Mouse (Mus musculus): Measurements from ENCODE around the gene Ccnd3. TPM values are rescaled to one million over a fixed set of nuclear protein-coding genes. Genes with fewer than 3 reads are reported as not detected.

Ccnd3 gene
- polyA plus RNA-seq, 1 experiment from 2014 or later, result 180 TPM

DNA sequence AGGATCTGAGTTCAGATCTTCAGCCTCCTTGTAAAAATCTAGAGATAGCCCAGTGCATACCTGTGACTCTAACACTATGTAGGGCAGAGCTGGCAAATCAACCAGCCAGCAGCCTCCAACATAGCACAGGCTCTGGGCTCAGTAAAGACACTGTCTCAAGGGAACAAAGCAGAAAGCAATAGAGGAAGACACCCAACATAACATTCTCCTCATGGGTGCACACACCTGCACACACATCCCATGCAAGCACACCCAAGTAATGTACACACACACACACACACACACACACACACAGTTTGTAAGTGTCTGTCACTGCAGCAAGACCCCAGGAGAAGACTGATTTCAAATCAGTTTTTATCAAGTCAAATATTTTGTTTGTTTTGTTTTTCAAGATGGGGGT lies 48.1 kb downstream of the Ccnd3 start:
- no peaks in the 10 kb centered on the region for H3K27me3 ChIP-seq (replicated peaks; ENCODE audit: control insufficient read depth, insufficient read depth, low read length)
- no peaks in the 10 kb centered on the region for H3K36me3 ChIP-seq (ENCODE audit: control insufficient read depth, insufficient read depth)
- no peak overlapping the region for H3K9ac ChIP-seq (ENCODE audit: low read depth, low read length)
- no peak overlapping the region for H3K4me2 ChIP-seq (replicated peaks; ENCODE audit: low read depth)
- no peaks in the 10 kb centered on the region for H3K4me1 ChIP-seq (replicated peaks; ENCODE audit: control insufficient read depth, insufficient read depth, low read length)
- no peak for TF ChIP-seq CTCF (IDR thresholded peaks at IDR 0.05; ENCODE audit: low read depth)
- no peaks in the 10 kb centered on the region for H3K9me3 ChIP-seq (ENCODE audit: control insufficient read depth)
- no peak for ATAC-seq
- no peak overlapping the region for H3K27ac ChIP-seq (ENCODE audit: low read depth, low read length)
- H3K4me3 ChIP-seq (ENCODE audit: low read depth, low read length), result no peak overlapping the region

DNA sequence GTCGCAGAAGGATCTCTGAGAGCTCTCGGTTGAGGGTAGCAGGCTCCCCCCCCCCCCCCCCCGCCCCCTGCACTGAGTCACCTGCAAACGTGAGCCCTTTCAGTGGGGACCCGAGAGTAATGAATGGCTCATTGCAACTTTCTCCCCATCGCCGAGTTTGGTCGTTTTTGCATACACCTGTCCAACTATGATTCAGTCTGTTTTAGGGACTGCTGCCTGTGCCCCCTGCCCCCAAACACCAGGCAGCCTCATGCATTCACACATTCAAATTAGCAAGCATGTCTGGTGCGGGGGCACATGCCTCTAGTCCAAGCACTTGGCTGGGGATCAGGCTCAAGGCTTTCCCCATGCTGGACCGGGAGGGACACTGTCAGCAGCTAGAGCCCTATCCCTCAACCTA lies 49.8 kb downstream of the Ccnd3 start:
- 76% methylated on average over 9 of the region's 10 CpGs for WGBS
- no peaks in the 10 kb centered on the region for H3K9me3 ChIP-seq (ENCODE audit: control insufficient read depth)
- no peak for TF ChIP-seq CTCF (IDR thresholded peaks at IDR 0.05; ENCODE audit: low read depth)
- no peaks in the 10 kb centered on the region for H3K27me3 ChIP-seq (replicated peaks; ENCODE audit: control insufficient read depth, insufficient read depth, low read length)
- no peaks in the 10 kb centered on the region for H3K4me1 ChIP-seq (replicated peaks; ENCODE audit: control insufficient read depth, insufficient read depth, low read length)
- H3K4me3 ChIP-seq (ENCODE audit: low read depth, low read length), result no peak overlapping the region
- no peaks in the 10 kb centered on the region for H3K36me3 ChIP-seq (ENCODE audit: control insufficient read depth, insufficient read depth)
- no peak overlapping the region for H3K9ac ChIP-seq (ENCODE audit: low read depth, low read length)
- no peak overlapping the region for H3K4me2 ChIP-seq (replicated peaks; ENCODE audit: low read depth)
- H3K27ac ChIP-seq (ENCODE audit: low read depth, low read length), result no peak overlapping the region
- ATAC-seq, result no peak

GRCm38 (mm10) chr17:47557179-47557578 lies 52.3 kb downstream of the Ccnd3 start:
- no peaks in the 10 kb centered on the region for H3K4me1 ChIP-seq (replicated peaks; ENCODE audit: control insufficient read depth, insufficient read depth, low read length)
- no peak overlapping the region for H3K4me2 ChIP-seq (replicated peaks; ENCODE audit: low read depth)
- ATAC-seq, result no peak
- no peak overlapping the region for H3K9ac ChIP-seq (ENCODE audit: low read depth, low read length)
- no peaks in the 10 kb centered on the region for H3K36me3 ChIP-seq (ENCODE audit: control insufficient read depth, insufficient read depth)
- no peaks in the 10 kb centered on the region for H3K27me3 ChIP-seq (replicated peaks; ENCODE audit: control insufficient read depth, insufficient read depth, low read length)
- TF ChIP-seq CTCF (IDR thresholded peaks at IDR 0.05; ENCODE audit: low read depth), result no peak
- H3K4me3 ChIP-seq (ENCODE audit: low read depth, low read length), result no peak overlapping the region
- no peak overlapping the region for H3K27ac ChIP-seq (ENCODE audit: low read depth, low read length)
- no peaks in the 10 kb centered on the region for H3K9me3 ChIP-seq (ENCODE audit: control insufficient read depth)
- WGBS, result 63% methylated on average over 2 of the region's 3 CpGs

DNA sequence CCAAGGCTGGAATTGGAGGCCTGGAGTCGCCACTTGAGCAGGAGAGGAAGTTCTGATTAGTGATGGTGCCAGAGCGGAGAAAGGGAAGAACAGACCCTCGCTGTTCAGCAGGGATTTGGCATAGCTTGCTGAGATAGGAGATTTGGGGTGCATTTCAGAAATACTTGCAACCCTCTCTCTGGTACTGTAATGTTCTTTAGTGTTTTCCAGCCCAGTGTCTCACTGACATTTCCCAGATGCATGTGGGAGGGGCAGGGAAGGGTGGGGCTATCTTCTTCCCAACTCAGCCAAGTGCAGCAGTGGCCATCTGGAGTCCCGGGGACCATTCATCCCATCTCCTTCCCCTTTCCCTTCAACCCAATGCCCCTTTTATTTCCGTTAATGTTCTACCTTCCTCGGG lies 54.9 kb downstream of the Ccnd3 start:
- Histone ChIP-seq H3K27ac (ENCODE audit: low read depth, low read length) (no peak overlapping the region), H3K36me3 (ENCODE audit: control insufficient read depth, insufficient read depth) (no peaks in the 10 kb centered on the region), H3K4me1 (replicated peaks; ENCODE audit: control insufficient read depth, insufficient read depth, low read length) (no peaks in the 10 kb centered on the region), H3K27me3 (replicated peaks; ENCODE audit: control insufficient read depth, insufficient read depth, low read length) (no peaks in the 10 kb centered on the region), H3K9me3 (ENCODE audit: control insufficient read depth) (no peaks in the 10 kb centered on the region), H3K9ac (ENCODE audit: low read depth, low read length) (no peak overlapping the region), H3K4me3 (ENCODE audit: low read depth, low read length) (no peak overlapping the region), H3K4me2 (replicated peaks; ENCODE audit: low read depth) (no peak overlapping the region)
- 54% methylated on average over 6 of the region's 6 CpGs for WGBS
- TF ChIP-seq CTCF (IDR thresholded peaks at IDR 0.05; ENCODE audit: low read depth), result no peak
- ATAC-seq, result no peak

GRCm38 (mm10) chr17:47562875-47563274 lies 58.0 kb downstream of the Ccnd3 start:
- Histone ChIP-seq H3K4me1 (replicated peaks; ENCODE audit: control insufficient read depth, insufficient read depth, low read length) (no peaks in the 10 kb centered on the region), H3K27ac (ENCODE audit: low read depth, low read length) (no peak overlapping the region), H3K9me3 (ENCODE audit: control insufficient read depth) (no peaks in the 10 kb centered on the region), H3K36me3 (ENCODE audit: control insufficient read depth, insufficient read depth) (no peaks in the 10 kb centered on the region), H3K4me3 (ENCODE audit: low read depth, low read length) (no peak overlapping the region), H3K4me2 (replicated peaks; ENCODE audit: low read depth) (no peak overlapping the region), H3K9ac (ENCODE audit: low read depth, low read length) (no peak overlapping the region), H3K27me3 (replicated peaks; ENCODE audit: control insufficient read depth, insufficient read depth, low read length) (no peaks in the 10 kb centered on the region)
- no peak for ATAC-seq
- TF ChIP-seq CTCF (IDR thresholded peaks at IDR 0.05; ENCODE audit: low read depth), result no peak
- WGBS, result 79% methylated on average over 6 of the region's 6 CpGs

GRCm38 (mm10) chr17:47564612-47565011 lies 59.8 kb downstream of the Ccnd3 start:
- no peaks in the 10 kb centered on the region for H3K27me3 ChIP-seq (replicated peaks; ENCODE audit: control insufficient read depth, insufficient read depth, low read length)
- no peak overlapping the region for H3K4me3 ChIP-seq (ENCODE audit: low read depth, low read length)
- WGBS, result 75% methylated on average over 5 of the region's 5 CpGs
- no peak overlapping the region for H3K27ac ChIP-seq (ENCODE audit: low read depth, low read length)
- H3K4me2 ChIP-seq (replicated peaks; ENCODE audit: low read depth), result no peak overlapping the region
- TF ChIP-seq CTCF (IDR thresholded peaks at IDR 0.05; ENCODE audit: low read depth), result no peak
- ATAC-seq, result no peak
- no peaks in the 10 kb centered on the region for H3K36me3 ChIP-seq (ENCODE audit: control insufficient read depth, insufficient read depth)
- H3K9ac ChIP-seq (ENCODE audit: low read depth, low read length), result no peak overlapping the region
- H3K9me3 ChIP-seq (ENCODE audit: control insufficient read depth), result no peaks in the 10 kb centered on the region
- no peaks in the 10 kb centered on the region for H3K4me1 ChIP-seq (replicated peaks; ENCODE audit: control insufficient read depth, insufficient read depth, low read length)

DNA sequence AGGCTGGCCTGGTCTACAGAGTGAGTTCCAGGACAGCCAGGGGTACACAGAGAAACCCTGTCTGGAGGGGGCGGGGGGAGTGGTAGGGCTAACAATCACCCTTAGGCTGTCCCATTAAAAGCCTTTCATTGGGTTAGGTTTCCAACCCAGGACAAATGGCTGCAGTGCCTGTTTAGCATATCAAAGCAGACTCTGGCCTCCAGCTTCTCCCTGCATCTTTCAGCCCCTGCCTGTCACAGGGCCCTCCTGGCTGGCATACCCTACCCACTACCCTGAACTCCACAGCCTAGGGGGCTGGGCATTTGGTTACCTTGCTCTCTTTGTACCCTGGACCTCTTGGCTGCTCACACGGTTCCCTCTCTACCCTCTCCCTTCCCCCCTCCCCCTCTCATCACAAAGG lies 61.3 kb downstream of the Ccnd3 start:
- no peaks in the 10 kb centered on the region for H3K27me3 ChIP-seq (replicated peaks; ENCODE audit: control insufficient read depth, insufficient read depth, low read length)
- no peak overlapping the region for H3K4me3 ChIP-seq (ENCODE audit: low read depth, low read length)
- no peak for TF ChIP-seq CTCF (IDR thresholded peaks at IDR 0.05; ENCODE audit: low read depth)
- H3K36me3 ChIP-seq (ENCODE audit: control insufficient read depth, insufficient read depth), result no peaks in the 10 kb centered on the region
- no peak overlapping the region for H3K4me2 ChIP-seq (replicated peaks; ENCODE audit: low read depth)
- no peak overlapping the region for H3K9ac ChIP-seq (ENCODE audit: low read depth, low read length)
- no peaks in the 10 kb centered on the region for H3K9me3 ChIP-seq (ENCODE audit: control insufficient read depth)
- H3K4me1 ChIP-seq (replicated peaks; ENCODE audit: control insufficient read depth, insufficient read depth, low read length), result no peaks in the 10 kb centered on the region
- no peak overlapping the region for H3K27ac ChIP-seq (ENCODE audit: low read depth, low read length)
- no peak for ATAC-seq
- 51% methylated on average over 2 of the region's 2 CpGs for WGBS
